Mouse (Mus musculus) heart, embryonic 11.5 days (tissue): ENCODE measurements around the gene Lama4. TPM values are rescaled to one million over a fixed set of nuclear protein-coding genes. Genes with fewer than 3 reads are reported as not detected.

ENCODE experiments used
- polyA plus RNA-seq: library from polyadenylated mRNA; unstranded; fragments of >200 nt; fragmentation: Nextera tagmentation; extraction: Ambion mirVana; gene quantifications from 2 replicates; pipeline ENCODE4 v1.2.1, GENCODE M21; 2014

The Lama4 gene
- polyA plus RNA-seq, 1 experiment from 2014 or later, result 91.8 TPM

Other genes starting within 250 kb of the Lama4 start
- gene Rfpl4b, start 143.7 kb upstream of the Lama4 start, polyA plus RNA-seq, result not detected in 2 replicates
- 8.0 and 8.6 TPM in 2 replicates for gene Fam229b, start 168.4 kb downstream of the Lama4 start, polyA plus RNA-seq
- 14.5 TPM in 2 replicates for gene Tube1, start 168.5 kb downstream of the Lama4 start, polyA plus RNA-seq
- 0.36 TPM in 1 of 2 replicates, not detected in the other for gene Ccn6, start 198.3 kb downstream of the Lama4 start, polyA plus RNA-seq